Mouse (Mus musculus): ENCODE data around the gene Stoml1. TPM values are rescaled to one million over a fixed set of nuclear protein-coding genes. Genes with fewer than 3 reads are reported as not detected.

Stoml1 gene
- total RNA-seq, 2 experiments from 2014 or later: 66.5 to 72.6 TPM

DNA sequence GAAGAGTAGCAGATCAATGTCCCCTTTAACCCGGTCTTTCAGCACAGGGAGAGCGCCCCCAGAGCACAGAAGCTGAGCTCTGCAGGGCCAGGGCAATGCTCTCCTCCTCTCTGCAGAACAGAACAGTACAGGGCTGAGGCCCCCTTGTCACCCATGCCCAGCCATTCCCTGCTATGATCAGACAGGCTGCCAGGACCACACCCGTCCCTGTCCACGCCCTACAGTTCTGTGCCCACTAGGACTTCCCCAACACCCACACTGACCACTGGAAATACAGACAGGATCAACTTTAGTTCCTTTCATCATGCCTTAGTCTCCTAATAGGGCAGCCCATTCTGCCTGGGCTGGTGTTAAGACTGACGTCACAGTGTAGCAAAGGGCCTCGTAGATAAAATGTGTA lies 44.1 kb downstream of the Stoml1 start:
- intact Hi-C loops (cut with DNase I): no loop called here
- no peak overlapping the region for H3K27ac ChIP-seq
- DNase-seq (ENCODE audit: extremely low spot score in 1 of 2, low spot score in 2 of 2): no peak
- no peak overlapping the region for H3K4me3 ChIP-seq
- TF ChIP-seq CTCF (IDR thresholded peaks at IDR 0.05): no peak

GRCm38 (mm10) chr9:58297961-58298477 lies 45.1 kb downstream of the Stoml1 start:
- intact Hi-C loops (cut with DNase I): no loop called here
- no peak overlapping the region for H3K27ac ChIP-seq
- TF ChIP-seq CTCF (IDR thresholded peaks at IDR 0.05): no peak
- no peak overlapping the region for H3K4me3 ChIP-seq
- DNase-seq (ENCODE audit: extremely low spot score in 1 of 2, low spot score in 2 of 2): no peak

GRCm38 (mm10) chr9:58299356-58299799 lies 46.4 kb downstream of the Stoml1 start:
- no peak for TF ChIP-seq CTCF (IDR thresholded peaks at IDR 0.05)
- DNase-seq (ENCODE audit: extremely low spot score in 1 of 2, low spot score in 2 of 2): no peak
- intact Hi-C loops (cut with DNase I): no loop called here
- Histone ChIP-seq H3K4me3 (no peak overlapping the region), H3K27ac (no peak overlapping the region)

- no peak for DNase-seq (ENCODE audit: extremely low spot score in 1 of 2, low spot score in 2 of 2)
- intact Hi-C loops (cut with DNase I): no loop called here
- no peak overlapping the region for H3K27ac ChIP-seq
- H3K4me3 ChIP-seq: no peak overlapping the region
- TF ChIP-seq CTCF (IDR thresholded peaks at IDR 0.05): no peak
Measured at GRCm38 (mm10) chr9:58303115-58303514, 50.2 kb downstream of the Stoml1 start.

GRCm38 (mm10) chr9:58303599-58304271 lies 50.8 kb downstream of the Stoml1 start:
- no peak for DNase-seq (ENCODE audit: extremely low spot score in 1 of 2, low spot score in 2 of 2)
- intact Hi-C loops (cut with DNase I): no loop called here
- Histone ChIP-seq H3K4me3 (no peak overlapping the region), H3K27ac (no peak overlapping the region)
- no peak for TF ChIP-seq CTCF (IDR thresholded peaks at IDR 0.05)

- TF ChIP-seq CTCF (IDR thresholded peaks at IDR 0.05): no peak
- no peak overlapping the region for H3K4me3 ChIP-seq
- intact Hi-C loops (cut with DNase I): no loop called here
- H3K27ac ChIP-seq: no peak overlapping the region
- no peak for DNase-seq (ENCODE audit: extremely low spot score in 1 of 2, low spot score in 2 of 2)
Measured at GRCm38 (mm10) chr9:58305686-58306085, 52.7 kb downstream of the Stoml1 start.

GRCm38 (mm10) chr9:58308395-58308794 lies 55.4 kb downstream of the Stoml1 start:
- no peak for TF ChIP-seq CTCF (IDR thresholded peaks at IDR 0.05)
- peak in 1 of 2 experiments; percentile 47 for DNase-seq (ENCODE audit: extremely low spot score in 1 of 2, low spot score in 2 of 2)

DNA sequence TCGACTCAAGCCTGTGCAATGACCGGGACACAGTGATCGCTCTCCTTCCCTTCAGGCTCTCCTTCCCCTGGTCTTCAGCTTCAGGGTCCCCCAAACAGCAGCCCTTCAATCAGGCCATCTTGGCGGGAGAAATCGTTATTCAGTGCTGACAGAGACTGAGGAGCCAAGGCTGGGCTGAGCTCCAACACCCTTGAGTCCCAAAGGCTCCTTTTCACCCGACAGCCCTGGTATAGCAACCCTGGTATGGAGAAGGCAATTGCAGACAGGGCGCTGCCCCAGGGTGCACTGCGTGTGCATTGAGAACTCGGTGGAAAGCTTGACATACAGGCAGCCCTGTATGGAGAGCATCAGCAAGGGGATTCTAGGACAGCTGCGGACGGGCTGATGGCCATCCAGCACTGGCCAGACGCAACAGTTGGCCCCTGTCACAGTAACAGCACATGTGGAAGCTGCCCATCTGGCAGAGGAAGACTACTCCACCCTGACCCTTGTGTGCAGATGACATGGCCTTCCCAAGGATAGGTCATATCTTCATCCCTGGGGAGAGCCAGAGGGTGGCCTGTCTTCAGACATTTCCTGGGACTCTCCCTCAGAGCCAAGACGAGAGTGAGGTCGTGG lies 57.2 kb downstream of the Stoml1 start:
- no peak for DNase-seq (ENCODE audit: extremely low spot score in 1 of 2, low spot score in 2 of 2)
- no peak for TF ChIP-seq CTCF (IDR thresholded peaks at IDR 0.05)
- intact Hi-C loops (cut with DNase I): no loop called here
- Histone ChIP-seq H3K4me3 (no peak overlapping the region), H3K27ac (no peak overlapping the region)

More at GRCm38 (mm10) chr9:58308395-58308794, 55.4 kb downstream of the Stoml1 start:
- Histone ChIP-seq H3K27ac (no peak overlapping the region), H3K4me3 (no peak overlapping the region)
- intact Hi-C loops (cut with DNase I): no loop called here

GRCm38 (mm10) chr9:58311191-58311910 lies 58.4 kb downstream of the Stoml1 start:
- Histone ChIP-seq H3K27ac (no peak overlapping the region), H3K4me3 (no peak overlapping the region)
- intact Hi-C loops (cut with DNase I): no loop called here
- no peak for DNase-seq (ENCODE audit: extremely low spot score in 1 of 2, low spot score in 2 of 2)
- TF ChIP-seq CTCF (IDR thresholded peaks at IDR 0.05): peak; percentile 2; the same call in 1 of the 2 replicates

Small RNA genes lying within 50 kb of the gene (microRNA-seq; reads per million reads assigned to microRNA genes)
- gene Mir6385: 0 reads per million in 2 experiments

Other genes with a start within 250 kb of the Stoml1 start
- 1 to 10 TPM; 3.8 to 4.7 TPM for gene Cyp11a1, start 246.8 kb upstream of the Stoml1 start, total RNA-seq (2021)
- 1 to 10 TPM; 8.0 to 8.5 TPM for gene Stra6, start 189.4 kb upstream of the Stoml1 start, total RNA-seq (2021)
- 1 to 10 TPM in 1 of 2 experiments, under 1 TPM in 1; 0.86 to 1.3 TPM for gene Ccdc33, start 134.3 kb upstream of the Stoml1 start, total RNA-seq (2021)
- 10 to 100 TPM; 11.0 to 15.2 TPM for gene Islr, start 48.9 kb upstream of the Stoml1 start, total RNA-seq (2021)
- gene Islr2, start 48.8 kb upstream of the Stoml1 start, total RNA-seq (2021): 10 to 100 TPM; 72.1 to 74.0 TPM
- 10 to 100 TPM; 14.1 to 19.3 TPM for gene Pml, start 3.4 kb upstream of the Stoml1 start, total RNA-seq (2021)
- gene Loxl1, start 60.0 kb downstream of the Stoml1 start, total RNA-seq (2021): 1 to 10 TPM; 2.1 to 2.2 TPM
- not detected for gene Tbc1d21, start 117.3 kb downstream of the Stoml1 start, total RNA-seq (2021)
- gene Insyn1, start 235.4 kb downstream of the Stoml1 start, total RNA-seq (2021): 100 to 1,000 TPM; 214 to 230 TPM

Measured in left cerebral cortex, adult 2 months (tissue).